Mouse (Mus musculus): ENCODE data around the gene Col4a3bp.

DNA sequence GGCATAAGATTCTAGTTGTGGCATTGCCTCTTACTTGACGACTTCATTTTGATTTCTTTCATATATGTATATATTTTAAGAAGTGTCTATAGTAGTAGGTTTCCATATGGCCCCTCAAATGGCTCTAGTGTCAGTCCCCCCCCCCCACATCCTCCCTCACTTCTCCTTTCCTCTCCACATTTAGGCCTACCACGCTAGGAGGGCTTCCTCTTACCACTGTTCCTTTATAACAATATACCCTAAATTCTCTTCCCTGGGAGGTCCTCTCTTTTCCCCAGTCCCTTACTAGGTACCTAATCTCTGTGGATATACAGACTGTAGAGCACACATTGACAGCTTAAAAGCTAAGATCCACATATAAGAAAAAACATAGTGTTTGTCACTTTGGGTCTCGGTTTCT, 21.1 kb upstream of the Col4a3bp start:
- TF ChIP-seq POLR2A (IDR thresholded peaks at IDR 0.05; ENCODE audit: borderline replicate concordance, insufficient read depth, low read length) = no peak
- TF ChIP-seq CTCF (IDR thresholded peaks at IDR 0.05; ENCODE audit: borderline replicate concordance, insufficient read depth, low read depth, low read length) = no peak

Data from cerebellum, adult 2 months (tissue).